Mouse (Mus musculus): Measurements from ENCODE around the gene Map3k14.

The Map3k14 gene

DNA sequence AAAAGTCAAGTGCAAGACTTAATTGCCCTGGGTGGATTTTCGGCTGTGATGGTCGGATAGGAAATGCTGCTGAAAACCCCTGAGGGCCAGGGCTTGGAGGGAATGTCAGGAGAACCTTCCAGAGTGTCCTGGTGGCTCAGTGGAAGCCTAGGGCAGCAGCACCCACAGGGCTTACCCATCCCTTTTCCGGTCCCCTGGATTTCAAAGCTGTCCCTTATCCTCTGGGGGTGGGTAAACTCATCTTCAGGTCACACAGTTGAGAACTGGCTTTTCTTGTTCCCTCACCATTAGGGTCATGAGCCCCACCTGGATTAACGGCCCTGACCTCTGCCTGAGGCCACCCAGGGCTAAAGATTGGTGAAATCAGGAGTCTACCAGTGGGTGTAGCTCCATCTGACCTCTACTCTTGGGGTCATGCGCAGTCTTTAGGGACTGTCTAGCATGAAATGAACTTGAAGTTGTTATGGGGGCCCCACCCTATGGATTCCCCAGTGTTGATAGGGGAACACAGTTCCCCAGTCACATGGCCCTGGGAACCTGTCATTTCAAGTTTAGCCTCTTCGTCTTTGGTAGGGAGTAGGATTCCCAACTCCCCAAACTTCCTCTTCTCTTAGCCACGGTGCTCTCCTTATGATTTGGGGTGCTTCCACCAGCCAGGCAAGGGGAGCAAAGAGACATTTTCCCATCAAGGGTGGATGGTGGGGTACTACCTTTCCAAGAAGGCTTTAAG, 94.1 kb downstream of the Map3k14 start:
- DNase-seq, result no peak

DNA sequence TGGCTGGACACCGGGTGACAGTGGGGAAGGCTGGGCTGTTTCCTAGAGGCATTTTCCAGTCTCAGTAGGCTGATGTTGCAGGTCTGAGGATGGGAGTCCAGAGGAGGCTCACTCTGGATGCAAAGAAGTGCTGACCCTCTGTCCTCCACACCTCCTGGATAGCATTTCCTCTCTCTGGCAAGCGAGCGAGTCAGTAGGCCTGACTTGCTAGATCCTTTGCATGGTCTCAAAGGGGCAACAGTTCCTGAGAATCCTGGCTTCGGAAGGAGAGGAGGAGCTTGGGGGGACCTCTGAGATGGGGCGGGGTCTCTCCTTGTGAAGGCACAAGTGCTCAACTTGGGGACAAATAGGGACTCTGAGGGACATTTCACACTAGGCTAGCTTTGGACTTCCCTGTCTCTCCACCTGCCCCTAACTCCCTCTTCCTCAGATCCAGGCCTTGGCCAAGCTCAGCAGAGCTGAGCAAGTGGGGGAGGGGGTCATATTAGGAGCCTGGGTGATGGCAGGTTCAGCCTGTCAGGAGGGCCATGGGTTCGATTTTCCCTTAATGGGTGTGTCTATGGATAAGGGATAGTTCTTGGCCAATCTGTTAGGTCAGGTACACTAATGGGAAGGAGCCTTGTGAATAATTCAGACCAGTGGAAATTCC, 94.8 kb downstream of the Map3k14 start:
- DNase-seq, result no peak

GRCm38 (mm10) chr11:103171703-103172391, 95.4 kb downstream of the Map3k14 start:
- no peak for DNase-seq

- no peak for DNase-seq
Measured at GRCm38 (mm10) chr11:103171286-103171620, 96.0 kb downstream of the Map3k14 start.

- DNase-seq, result peak; percentile 70
Measured at GRCm38 (mm10) chr11:103170494-103171285, 96.6 kb downstream of the Map3k14 start, which contains the start of gene Fmnl1. Gene Fmnl1, plus strand, starts transcription at chr11:103171107.

GRCm38 (mm10) chr11:103170111-103170493, 97.2 kb downstream of the Map3k14 start:
- DNase-seq, result no peak
